In the genomic region with DNA sequence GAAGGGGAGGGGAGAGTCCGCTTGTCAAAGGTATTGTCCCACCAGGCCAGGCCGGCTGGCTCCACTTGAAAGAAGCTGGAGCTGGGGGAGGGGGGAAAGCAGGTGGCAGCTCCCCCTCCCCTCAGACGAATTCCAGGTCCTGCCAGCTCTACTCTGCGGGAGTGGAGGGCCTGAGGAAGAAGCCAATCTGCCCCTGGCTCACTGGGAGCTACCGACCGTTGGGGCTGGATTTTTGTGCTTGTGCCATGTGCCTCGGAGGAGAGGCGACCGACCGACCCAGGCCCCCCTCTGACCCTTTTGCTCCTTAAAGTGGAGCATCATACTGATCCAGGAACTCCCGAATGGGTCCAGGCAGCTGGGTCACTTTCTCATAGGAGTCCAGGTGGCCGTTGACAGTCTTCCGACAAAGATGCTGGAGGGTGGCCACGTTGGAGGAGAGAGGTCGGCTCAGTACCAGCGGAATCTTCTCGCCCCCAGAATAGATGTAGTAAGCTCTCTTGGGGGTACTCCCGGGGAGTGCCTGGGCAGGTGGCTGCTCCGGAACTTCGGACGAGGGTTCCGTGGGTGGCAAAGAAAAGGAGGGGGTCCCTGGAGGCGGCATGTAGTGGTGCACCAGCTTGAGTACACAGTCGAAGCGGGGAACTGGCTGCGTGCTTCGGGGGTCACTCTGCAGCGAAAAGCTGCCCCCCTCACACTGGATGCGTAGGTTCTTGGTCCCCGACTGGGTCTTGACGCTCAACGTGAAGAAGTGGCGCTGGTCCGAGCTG, we compare ENCODE assay signal across 8 mouse cellular contexts. TPM values are rescaled to one million over a fixed set of nuclear protein-coding genes. Genes with fewer than 3 reads are reported as not detected.
A peak's percentile ranks its signal among the peaks of the same experiment; 100 is the strongest.
DNase-seq lines count a peak whose midpoint lies in the region; ATAC-seq and TF ChIP-seq lines count a peak whose summit lies in the region.

No protein-coding gene starts in this region.

- TF ChIP-seq CTCF in layer of hippocampus, adult 2 months (conservative IDR thresholded peaks at IDR 0.05) = no peak
- TF ChIP-seq CTCF in bone marrow macrophage, adult 2 months (IDR thresholded peaks at IDR 0.05; ENCODE audit: low read depth, low read length) = no peak

- 4% methylated on average over 34 of the region's 34 CpGs for WGBS in forebrain, embryonic 12.5 days
- 21% methylated on average over 34 of the region's 34 CpGs for WGBS in liver, embryonic 12.5 days (ENCODE audit: insufficient replicate concordance)

- peaks cover 54% of the 10 kb centered on the region for H3K4me1 ChIP-seq in bone marrow macrophage, adult 2 months (ENCODE audit: control insufficient read depth, insufficient read depth, low read length)
- H3K4me1 ChIP-seq in forebrain, embryonic 12.5 days = peaks cover 78% of the 10 kb centered on the region
- H3K4me1 ChIP-seq in liver, embryonic 12.5 days = peaks cover 81% of the 10 kb centered on the region

- DNase-seq in layer of hippocampus, adult 2 months (ENCODE audit: low spot score in 2 of 2) = no peak
- no peak for DNase-seq in layer of hippocampus, postnatal 14 days (ENCODE audit: low spot score in 2 of 2)
- DNase-seq in retina, postnatal 1 day = no peak
- no peak for DNase-seq in urinary bladder, postnatal 25 days (ENCODE audit: low spot score)
- DNase-seq in thymus, postnatal 4 days = no peak

- TF ChIP-seq POLR2A in bone marrow macrophage, adult 2 months (IDR thresholded peaks at IDR 0.05; ENCODE audit: borderline replicate concordance, low read depth, low read length) = no peak

- H3K27me3 ChIP-seq in forebrain, embryonic 12.5 days = peaks cover 55% of the 10 kb centered on the region
- peaks cover 89% of the 10 kb centered on the region for H3K27me3 ChIP-seq in liver, embryonic 12.5 days (replicated peaks)

- peak overlapping the region; percentile 83 for H3K9ac ChIP-seq in forebrain, embryonic 12.5 days
- H3K9ac ChIP-seq in liver, embryonic 12.5 days = peak overlapping the region; percentile 82

- no peaks in the 10 kb centered on the region for H3K9me3 ChIP-seq in forebrain, embryonic 12.5 days
- H3K9me3 ChIP-seq in liver, embryonic 12.5 days (replicated peaks) = no peaks in the 10 kb centered on the region

- H3K4me2 ChIP-seq in forebrain, embryonic 12.5 days = peak overlapping the region; percentile 98
- peak overlapping the region; percentile 93 for H3K4me2 ChIP-seq in liver, embryonic 12.5 days

- ATAC-seq in forebrain, embryonic 12.5 days (ENCODE audit: low FRiP score) = no peak
- no peak for ATAC-seq in liver, embryonic 12.5 days

- H3K27ac ChIP-seq in layer of hippocampus, adult 2 months = peak overlapping the region; percentile 85; the same call in 1 of the 2 replicates
- no peak overlapping the region for H3K27ac ChIP-seq in bone marrow macrophage, adult 2 months (ENCODE audit: insufficient read depth, low read depth, low read length)
- 0 out of 2 replicates have a peak overlapping the region, but pooled peaks have one; percentile 1 for H3K27ac ChIP-seq in forebrain, embryonic 12.5 days
- 0 out of 2 replicates have a peak overlapping the region, but pooled peaks have one; percentile 94 for H3K27ac ChIP-seq in liver, embryonic 12.5 days

- H3K36me3 ChIP-seq in forebrain, embryonic 12.5 days (replicated peaks) = no peaks in the 10 kb centered on the region; the same call in 1 of the 2 replicates
- peaks cover 19% of the 10 kb centered on the region for H3K36me3 ChIP-seq in liver, embryonic 12.5 days

- H3K4me3 ChIP-seq in layer of hippocampus, adult 2 months = peak overlapping the region; percentile 64
- H3K4me3 ChIP-seq in bone marrow macrophage, adult 2 months (ENCODE audit: insufficient read depth, low read length) = peak overlapping the region; percentile 84
- H3K4me3 ChIP-seq in forebrain, embryonic 12.5 days (replicated peaks) = peak overlapping the region; percentile 61
- peak overlapping the region; percentile 76 for H3K4me3 ChIP-seq in liver, embryonic 12.5 days

RNA-seq across cellular contexts. Expression of a gene that starts 2.4 kb away (rescaled TPM):
- total RNA-seq in layer of hippocampus, adult 2 months (2021) = 1 to 10 TPM in 1 of 2 experiments, under 1 TPM in 1; 0.92 to 1.3 TPM
- 1 to 10 TPM; 2.1 to 3.2 TPM for total RNA-seq in layer of hippocampus, postnatal 14 days (2021)
- polyA plus RNA-seq in bone marrow macrophage, adult 2 months (2012; ENCODE audit: insufficient read depth, insufficient read length, missing spikeins) = 6.9 and 7.1 TPM in 2 replicates
- polyA plus RNA-seq in forebrain, embryonic 12.5 days (2016; fragmentation: Nextera tagmentation; extraction: Ambion mirVana) = 13.5 and 14.7 TPM in 2 replicates
- polyA plus RNA-seq in liver, embryonic 12.5 days (2016; fragmentation: Nextera tagmentation; extraction: Ambion mirVana) = 8.6 and 9.8 TPM in 2 replicates

RNA-seq across cellular contexts. Expression of a gene that starts 18.7 kb away (rescaled TPM):
- 10 to 100 TPM; 76.2 to 81.3 TPM for total RNA-seq in layer of hippocampus, adult 2 months (2021)
- 10 to 100 TPM; 65.4 to 66.9 TPM for total RNA-seq in layer of hippocampus, postnatal 14 days (2021)
- 35.4 and 37.1 TPM in 2 replicates for polyA plus RNA-seq in bone marrow macrophage, adult 2 months (2012; ENCODE audit: insufficient read depth, insufficient read length, missing spikeins)
- polyA plus RNA-seq in forebrain, embryonic 12.5 days (2016; fragmentation: Nextera tagmentation; extraction: Ambion mirVana) = 45.3 and 45.9 TPM in 2 replicates
- 26.4 and 29.6 TPM in 2 replicates for polyA plus RNA-seq in liver, embryonic 12.5 days (2016; fragmentation: Nextera tagmentation; extraction: Ambion mirVana)
